Mouse (Mus musculus) forebrain, embryonic 14.5 days (tissue): ENCODE data around the gene Irf7. TPM values are rescaled to one million over a fixed set of nuclear protein-coding genes. Genes with fewer than 3 reads are reported as not detected.
"Not testable (repeated sequence)": the region's sequence is repeated elsewhere in the genome, so short reads cannot be mapped to it uniquely, and the experiment has no call there.

Experiments used
- ATAC-seq: fragments of 200-750 bp; cut with Nextera tagmentation; 2 replicates; pipeline ENCODE4 v1.8.0; 2017; ENCODE audit warnings: mild to moderate bottlenecking, moderate library complexity
- DNase-seq: peaks from one replicate; pipeline ENCODE4 v3.0.0-alpha.2; 2015; ENCODE audit warnings: low spot score
- H3K27ac ChIP-seq: fragments of 300-500 bp; sonication (generic); 2 replicates; pipeline ENCODE4 v1.5.1; 2014; ENCODE audit warnings: low read depth, mild to moderate bottlenecking, control low read depth, low read length, moderate library complexity
- H3K27me3 ChIP-seq: fragments of 300-500 bp; sonication (generic); replicated peaks from 2 replicates; pipeline ENCODE4 v1.6.1; 2014; ENCODE audit warnings: low read length, control low read depth, mixed read lengths; ENCODE audit not compliant: control insufficient read depth, insufficient read depth
- H3K36me3 ChIP-seq: fragments of 300-500 bp; sonication (generic); 2 replicates; pipeline ENCODE4 v1.6.1; 2014; ENCODE audit warnings: low read length, control low read depth; ENCODE audit not compliant: control insufficient read depth, insufficient read depth
- H3K4me1 ChIP-seq: fragments of 300-500 bp; sonication (generic); 2 replicates; pipeline ENCODE4 v1.6.1; 2014; ENCODE audit warnings: antibody characterized with exemption, low read length, control low read depth; ENCODE audit not compliant: control insufficient read depth, insufficient read depth
- H3K4me2 ChIP-seq: fragments of 300-500 bp; sonication (generic); 2 replicates; pipeline ENCODE4 v1.6.1; 2014; ENCODE audit warnings: mild to moderate bottlenecking, control low read depth, low read length
- H3K4me3 ChIP-seq: fragments of 300-500 bp; sonication (generic); 2 replicates; pipeline ENCODE4 v1.5.1; 2014; ENCODE audit warnings: low read depth, low read length, control low read depth
- H3K9ac ChIP-seq: fragments of 300-500 bp; sonication (generic); 2 replicates; pipeline ENCODE4 v1.6.1; 2014; ENCODE audit warnings: mild to moderate bottlenecking, low read length, control low read depth, moderate library complexity
- H3K9me3 ChIP-seq: fragments of 300-500 bp; sonication (generic); replicated peaks from 2 replicates; pipeline ENCODE4 v1.6.1; 2016; ENCODE audit warnings: low read length, control low read depth, mixed read lengths; ENCODE audit not compliant: control insufficient read depth
- WGBS: fragments of 180-500 bp; shearing (Covaris S2); extraction: QIAGEN DNeasy Blood & Tissue Kit; methylation state at CpG from one replicate; pipeline ENCODE4 v1.1.7; 2014; 5-methylcytosine and 5-hydroxymethylcytosine counted together
- polyA plus RNA-seq: library from polyadenylated mRNA; unstranded; fragments of >200 nt; fragmentation: Nextera tagmentation; extraction: Ambion mirVana; gene quantifications from 2 replicates; pipeline ENCODE4 v1.2.1, GENCODE M21; 2014

The Irf7 gene
- polyA plus RNA-seq, 1 experiment from 2014 or later = 0.97 TPM

- peak; percentile 33 for DNase-seq
- no peak overlapping the region for H3K27ac ChIP-seq
- peaks cover 47% of the 10 kb centered on the region for H3K36me3 ChIP-seq
- no peaks in the 10 kb centered on the region for H3K27me3 ChIP-seq
- no peaks in the 10 kb centered on the region for H3K9me3 ChIP-seq
- peaks cover 4% of the 10 kb centered on the region; the same call in 1 of the 2 replicates for H3K4me1 ChIP-seq
- no peak overlapping the region for H3K4me2 ChIP-seq
- 38% methylated on average over 12 of the region's 12 CpGs for WGBS
- peak; percentile 40 for ATAC-seq
- no peak overlapping the region for H3K9ac ChIP-seq
- no peak overlapping the region for H3K4me3 ChIP-seq
Measured at GRCm38 (mm10) chr7:141264761-141265410, 1.4 kb downstream of the Irf7 start.

GRCm38 (mm10) chr7:141264041-141264700 is 2.1 kb downstream of the Irf7 start:
- WGBS = 77% methylated on average over 11 of the region's 11 CpGs
- H3K36me3 ChIP-seq = peaks cover 54% of the 10 kb centered on the region
- ATAC-seq = no peak

GRCm38 (mm10) chr7:141263640-141264039 is 2.6 kb downstream of the Irf7 start:
- ATAC-seq (no peak), DNase-seq (no peak)
- WGBS = 92% methylated on average over 13 of the region's 13 CpGs
- H3K36me3 ChIP-seq = peaks cover 59% of the 10 kb centered on the region
- no peak overlapping the region for H3K27ac ChIP-seq
- H3K4me2 ChIP-seq = no peak overlapping the region
- no peak overlapping the region for H3K4me3 ChIP-seq
- no peaks in the 10 kb centered on the region for H3K27me3 ChIP-seq
- peaks cover 4% of the 10 kb centered on the region; the same call in 1 of the 2 replicates for H3K4me1 ChIP-seq
- H3K9ac ChIP-seq = no peak overlapping the region
- H3K9me3 ChIP-seq = no peaks in the 10 kb centered on the region

More at GRCm38 (mm10) chr7:141264041-141264700, 2.1 kb downstream of the Irf7 start:
- DNase-seq = no peak
- no peak overlapping the region for H3K4me3 ChIP-seq
- H3K9ac ChIP-seq = no peak overlapping the region
- H3K27ac ChIP-seq = no peak overlapping the region
- H3K4me1 ChIP-seq = peaks cover 4% of the 10 kb centered on the region; the same call in 1 of the 2 replicates
- no peaks in the 10 kb centered on the region for H3K27me3 ChIP-seq
- no peak overlapping the region for H3K4me2 ChIP-seq
- H3K9me3 ChIP-seq = no peaks in the 10 kb centered on the region

GRCm38 (mm10) chr7:141261480-141261879 is 4.8 kb downstream of the Irf7 start:
- Histone ChIP-seq H3K4me3 (no peak overlapping the region), H3K27ac (no peak overlapping the region), H3K36me3 (peaks cover 81% of the 10 kb centered on the region), H3K4me2 (no peak overlapping the region), H3K27me3 (no peaks in the 10 kb centered on the region), H3K4me1 (peaks cover 4% of the 10 kb centered on the region; the same call in 1 of the 2 replicates), H3K9me3 (no peaks in the 10 kb centered on the region), H3K9ac (no peak overlapping the region)
- DNase-seq (no peak), ATAC-seq (no peak)
- WGBS = 95% methylated on average over 3 of the region's 3 CpGs

- H3K4me2 ChIP-seq = no peak overlapping the region
- H3K27me3 ChIP-seq = no peaks in the 10 kb centered on the region
- no peaks in the 10 kb centered on the region for H3K4me1 ChIP-seq
- H3K27ac ChIP-seq = no peak overlapping the region
- 95% methylated on average over 10 of the region's 10 CpGs for WGBS
- no peak for DNase-seq
- H3K4me3 ChIP-seq = no peak overlapping the region
- no peak for ATAC-seq
- H3K9ac ChIP-seq = no peak overlapping the region
- no peaks in the 10 kb centered on the region for H3K9me3 ChIP-seq
- peaks cover 93% of the 10 kb centered on the region for H3K36me3 ChIP-seq
Measured at GRCm38 (mm10) chr7:141256159-141256558, 10.1 kb downstream of the Irf7 start.

- not testable (repeated sequence) for H3K4me2 ChIP-seq, H3K4me1 ChIP-seq, H3K9me3 ChIP-seq, H3K4me3 ChIP-seq, DNase-seq, ATAC-seq, H3K9ac ChIP-seq, H3K27ac ChIP-seq, H3K27me3 ChIP-seq
- 89% methylated on average over 4 of the region's 4 CpGs for WGBS
- peaks cover 96% of the 10 kb centered on the region for H3K36me3 ChIP-seq
Measured at GRCm38 (mm10) chr7:141250486-141250885, 15.8 kb downstream of the Irf7 start.

GRCm38 (mm10) chr7:141231551-141231950 is 34.7 kb downstream of the Irf7 start:
- no peak for DNase-seq
- H3K9me3 ChIP-seq = no peaks in the 10 kb centered on the region
- no peaks in the 10 kb centered on the region for H3K27me3 ChIP-seq
- H3K36me3 ChIP-seq = peaks cover 62% of the 10 kb centered on the region
- no peak overlapping the region for H3K4me2 ChIP-seq
- H3K4me3 ChIP-seq = no peak overlapping the region
- no peak overlapping the region for H3K9ac ChIP-seq
- ATAC-seq = no peak
- H3K4me1 ChIP-seq = peaks cover 11% of the 10 kb centered on the region
- H3K27ac ChIP-seq = no peak overlapping the region
- 96% methylated on average over 9 of the region's 10 CpGs for WGBS

- WGBS = 95% methylated on average over 3 of the region's 3 CpGs
- Histone ChIP-seq H3K36me3 (peaks cover 59% of the 10 kb centered on the region), H3K9ac (no peak overlapping the region), H3K4me3 (no peak overlapping the region), H3K27ac (no peak overlapping the region), H3K9me3 (no peaks in the 10 kb centered on the region), H3K4me2 (no peak overlapping the region), H3K4me1 (peaks cover 11% of the 10 kb centered on the region), H3K27me3 (no peaks in the 10 kb centered on the region)
- DNase-seq = no peak
- no peak for ATAC-seq
Measured at GRCm38 (mm10) chr7:141231111-141231510, 35.2 kb downstream of the Irf7 start.

- no peak overlapping the region for H3K4me3 ChIP-seq
- DNase-seq (no peak), ATAC-seq (no peak)
- peaks cover 53% of the 10 kb centered on the region for H3K36me3 ChIP-seq
- no peak overlapping the region; the same call in 1 of the 2 replicates for H3K4me2 ChIP-seq
- no peaks in the 10 kb centered on the region for H3K27me3 ChIP-seq
- peaks cover 11% of the 10 kb centered on the region for H3K4me1 ChIP-seq
- no peaks in the 10 kb centered on the region for H3K9me3 ChIP-seq
- H3K27ac ChIP-seq = no peak overlapping the region
- H3K9ac ChIP-seq = no peak overlapping the region
- WGBS = 88% methylated on average over 4 of the region's 4 CpGs
Measured at GRCm38 (mm10) chr7:141230570-141230969, 35.7 kb downstream of the Irf7 start.
